In the genomic region with DNA sequence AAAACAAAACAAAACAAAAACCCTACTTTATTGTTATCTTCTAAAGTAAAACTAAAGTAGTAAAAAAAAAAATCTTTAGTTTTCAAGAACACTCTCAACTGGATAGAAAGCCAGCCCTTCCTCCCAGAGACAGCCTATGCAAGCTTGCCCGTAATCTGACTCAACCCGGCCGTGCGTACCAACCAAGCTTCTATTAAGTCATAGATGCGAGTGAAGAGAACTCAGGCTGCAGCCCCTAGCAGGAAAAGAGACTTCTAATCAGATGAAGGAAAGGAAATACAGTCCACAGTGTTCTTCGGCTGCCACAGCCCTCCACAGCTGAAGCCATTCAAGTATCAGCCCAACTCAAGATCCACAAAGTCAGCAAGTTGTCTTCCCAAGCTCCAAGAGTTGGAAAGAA, we compare ENCODE assay signal across 30 mouse cellular contexts. TPM values are rescaled to one million over a fixed set of nuclear protein-coding genes. Genes with fewer than 3 reads are reported as not detected.
DNase-seq lines count a peak whose midpoint lies in the region; ATAC-seq lines count a peak whose summit lies in the region.
"Had no signal": no experiment of that assay in that cellular context is flagged by ENCODE, and none has a peak within 500 bp of the region (broad histone marks: within the 10 kb centered on the region; RNA-seq: fewer than 3 reads in every experiment).

No protein-coding gene starts in this region.

- 82% methylated on average over 6 of the region's 6 CpGs for WGBS in forebrain, embryonic 12.5 days

- no peaks in the 10 kb centered on the region for H3K36me3 ChIP-seq in forebrain, embryonic 12.5 days (replicated peaks)
- H3K36me3 ChIP-seq: embryonic facial prominence, embryonic 15.5 days; heart, embryonic 13.5 days; hindbrain, embryonic 13.5 days; limb, embryonic 13.5 days; liver, embryonic 12.5 days; midbrain, embryonic 13.5 days; neural tube, embryonic 12.5 days had no signal

- no peak overlapping the region for H3K9ac ChIP-seq in forebrain, embryonic 12.5 days
- H3K9ac ChIP-seq: embryonic facial prominence, embryonic 15.5 days; forebrain, postnatal 0 days; heart, embryonic 13.5 days; hindbrain, embryonic 13.5 days; limb, embryonic 13.5 days; liver, embryonic 12.5 days; midbrain, embryonic 13.5 days; neural tube, embryonic 12.5 days had no signal

- no peak overlapping the region for H3K4me2 ChIP-seq in forebrain, embryonic 12.5 days
- H3K4me2 ChIP-seq: embryonic facial prominence, embryonic 15.5 days; heart, embryonic 13.5 days; hindbrain, embryonic 13.5 days; limb, embryonic 13.5 days; liver, embryonic 12.5 days; midbrain, embryonic 13.5 days; neural tube, embryonic 12.5 days had no signal

- peak; percentile 16 for DNase-seq in lung, postnatal 10 days
- DNase-seq in lung, postnatal 14 days = no peak
- peak; percentile 63 for DNase-seq in CD4-positive helper T cell, adult 2 months (ENCODE audit: low read depth, low spot score)
- DNase-seq in T-cell, adult 2 months (ENCODE audit: low spot score) = peak; percentile 72
- DNase-seq in B cell, adult 2 months = no peak
- DNase-seq: adrenal gland, adult 8-10 months; cerebellum, adult 18-20 months; cerebellum, postnatal 36 days; forebrain, postnatal 0 days; gastrocnemius, postnatal 25 days; heart, adult 2 months; kidney, adult 2 months; layer of hippocampus, adult 9-11 months; lung, adult 2 months; right cerebral cortex, postnatal 14 days had no signal

- H3K27ac ChIP-seq in forebrain, embryonic 12.5 days = no peak overlapping the region
- H3K27ac ChIP-seq: embryonic facial prominence, embryonic 15.5 days; heart, adult 2 months; heart, embryonic 13.5 days; hindbrain, embryonic 13.5 days; kidney, postnatal 0 days; limb, embryonic 13.5 days; liver, embryonic 12.5 days; macrophage; midbrain, embryonic 13.5 days; neural tube, embryonic 12.5 days had no signal

- H3K4me3 ChIP-seq in forebrain, embryonic 12.5 days (replicated peaks) = no peak overlapping the region
- H3K4me3 ChIP-seq: embryonic facial prominence, embryonic 15.5 days; heart, adult 2 months; heart, embryonic 13.5 days; hindbrain, embryonic 13.5 days; limb, embryonic 13.5 days; liver, embryonic 12.5 days; midbrain, embryonic 13.5 days; neural tube, embryonic 12.5 days had no signal

- 0 out of 2 replicates have a peak, but pooled peaks cover 6% of the 10 kb centered on the region for H3K4me1 ChIP-seq in forebrain, embryonic 12.5 days
- H3K4me1 ChIP-seq: embryonic facial prominence, embryonic 15.5 days; limb, embryonic 13.5 days; neural tube, embryonic 12.5 days had no signal

- ATAC-seq in megakaryocyte-erythroid progenitor cell, adult 5-6 weeks (replicated peaks; ENCODE audit: low FRiP score, low TSS enrichment, poor library complexity, severe bottlenecking) = 0 out of 2 replicates have a peak, but pooled peaks have one; percentile 47
- ATAC-seq in forebrain, embryonic 12.5 days (ENCODE audit: low FRiP score) = no peak
- ATAC-seq: forebrain, postnatal 0 days; liver, embryonic 12.5 days; midbrain, embryonic 13.5 days had no signal

- no peaks in the 10 kb centered on the region for H3K9me3 ChIP-seq in forebrain, embryonic 12.5 days
- H3K9me3 ChIP-seq: embryonic facial prominence, embryonic 15.5 days; heart, embryonic 13.5 days; hindbrain, embryonic 13.5 days; limb, embryonic 13.5 days; liver, embryonic 12.5 days; midbrain, embryonic 13.5 days; neural tube, embryonic 12.5 days had no signal

- no peaks in the 10 kb centered on the region for H3K27me3 ChIP-seq in forebrain, embryonic 12.5 days
- H3K27me3 ChIP-seq: embryonic facial prominence, embryonic 15.5 days; heart, embryonic 13.5 days; hindbrain, embryonic 13.5 days; limb, embryonic 13.5 days; liver, embryonic 12.5 days; midbrain, embryonic 13.5 days; neural tube, embryonic 12.5 days had no signal

RNA-seq across cellular contexts. Expression of a gene that starts 7.1 kb away (rescaled TPM):
- not detected in 2 replicates for total RNA-seq in megakaryocyte-erythroid progenitor cell, adult 5-6 weeks (2014; fragmentation: Nextera tagmentation)
- total RNA-seq in megakaryocyte-erythroid progenitor cell, adult 5-6 weeks (2017) = 0.11 TPM in 1 of 2 replicates, not detected in the other
- 0.26 TPM in 1 of 2 replicates, not detected in the other for polyA plus RNA-seq in forebrain, embryonic 12.5 days (2016; fragmentation: Nextera tagmentation; extraction: Ambion mirVana)
- total RNA-seq: adrenal gland, adult 8-10 months; forebrain, postnatal 0 days; heart, adult 2 months; heart, postnatal 25 days; left cerebral cortex, adult 18-20 months; left cerebral cortex, postnatal 25 days had no signal
- polyA plus RNA-seq: heart, adult 2 months; kidney, postnatal 0 days had no signal

RNA-seq across cellular contexts. Expression of a gene that starts 7.7 kb away (rescaled TPM):
- 3.0 TPM in 1 of 2 replicates, not detected in the other for total RNA-seq in megakaryocyte-erythroid progenitor cell, adult 5-6 weeks (2014; fragmentation: Nextera tagmentation)
- total RNA-seq in megakaryocyte-erythroid progenitor cell, adult 5-6 weeks (2017) = 0.19 and 2.5 TPM in 2 replicates
- 4.1 and 4.4 TPM in 2 replicates for polyA plus RNA-seq in forebrain, embryonic 12.5 days (2016; fragmentation: Nextera tagmentation; extraction: Ambion mirVana)

RNA-seq across cellular contexts. Expression of a gene that starts 39.0 kb away (rescaled TPM):
- 19.6 and 31.5 TPM in 2 replicates for total RNA-seq in megakaryocyte-erythroid progenitor cell, adult 5-6 weeks (2014; fragmentation: Nextera tagmentation)
- 18.2 and 21.6 TPM in 2 replicates for total RNA-seq in megakaryocyte-erythroid progenitor cell, adult 5-6 weeks (2017)
- polyA plus RNA-seq in forebrain, embryonic 12.5 days (2016; fragmentation: Nextera tagmentation; extraction: Ambion mirVana) = 35.4 and 36.5 TPM in 2 replicates

RNA-seq across cellular contexts. Expression of a gene that starts 40.5 kb away (rescaled TPM):
- total RNA-seq in megakaryocyte-erythroid progenitor cell, adult 5-6 weeks (2014; fragmentation: Nextera tagmentation) = not detected in 2 replicates
- total RNA-seq in megakaryocyte-erythroid progenitor cell, adult 5-6 weeks (2017) = not detected in 2 replicates
- polyA plus RNA-seq in forebrain, embryonic 12.5 days (2016; fragmentation: Nextera tagmentation; extraction: Ambion mirVana) = not detected in 2 replicates
- total RNA-seq: adrenal gland, adult 8-10 months; gastrocnemius, postnatal 25 days; heart, adult 2 months; heart, postnatal 25 days; left cerebral cortex, postnatal 25 days had no signal
- polyA plus RNA-seq: heart, embryonic 13.5 days; hindbrain, embryonic 13.5 days; intestine, embryonic 14.5 days; kidney, adult 2 months; neural tube, embryonic 12.5 days had no signal

Comparison
In these comparisons a context has a peak if more than half of its experiments do, and no peak if none do; other contexts are left out.
1. DNase-seq: peak in lung, postnatal 10 days (single experiment), CD4-positive helper T cell, adult 2 months (single experiment) and T-cell, adult 2 months (single experiment); none in lung, postnatal 14 days (single experiment) and B cell, adult 2 months (0 of 2).